Mouse (Mus musculus) CD4-positive helper T cell, adult 2 months (primary cell): ENCODE data around the gene Gm8773.

Source experiments
- DNase-seq: peaks from one replicate; pipeline ENCODE4 v3.0.0-alpha.2; 2012; ENCODE audit warnings: low read depth, missing footprints, low spot score

Gene Gm8773

GRCm38 (mm10) chr5:5573749-5574317, at the start of gene Gm8773:
Gene Gm8773, plus strand, starts transcription at chr5:5573799.
- no peak for DNase-seq

DNA sequence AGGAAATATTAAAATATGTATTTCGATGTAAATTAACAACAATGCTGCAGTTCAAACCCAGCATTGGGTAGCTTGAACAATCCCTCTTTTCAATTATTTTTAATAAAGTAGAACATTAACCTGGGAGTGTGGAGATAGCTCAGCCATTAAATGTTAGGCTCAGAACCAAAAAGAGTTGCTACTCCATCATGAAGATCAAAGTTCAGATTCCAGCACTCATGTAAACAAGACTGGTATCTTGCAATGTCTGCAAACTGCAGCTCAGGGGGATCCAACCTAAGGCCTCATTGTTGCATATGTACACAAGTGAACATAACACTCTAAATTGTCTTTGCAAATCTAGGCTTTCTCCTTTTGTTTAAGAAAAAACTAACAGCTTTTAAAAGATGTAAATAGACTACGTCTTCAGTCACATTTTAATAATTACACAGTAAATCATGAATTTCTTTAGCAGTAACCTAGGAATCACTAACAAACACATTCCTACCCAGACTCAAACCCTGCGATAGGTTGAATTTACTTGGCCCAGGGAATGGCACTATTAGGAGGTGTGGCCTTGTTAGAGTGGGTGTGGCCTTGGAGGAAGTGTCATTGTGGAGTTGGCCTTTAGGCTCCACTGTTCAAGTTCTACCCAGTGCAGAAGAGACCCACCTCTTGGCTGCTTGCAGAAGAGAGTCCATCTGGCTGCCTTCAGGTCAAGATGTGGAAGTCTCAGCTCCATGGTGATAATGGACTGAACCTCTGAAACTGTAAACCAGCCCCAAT, 39.8 kb upstream of the Gm8773 start:
- DNase-seq: no peak

DNA sequence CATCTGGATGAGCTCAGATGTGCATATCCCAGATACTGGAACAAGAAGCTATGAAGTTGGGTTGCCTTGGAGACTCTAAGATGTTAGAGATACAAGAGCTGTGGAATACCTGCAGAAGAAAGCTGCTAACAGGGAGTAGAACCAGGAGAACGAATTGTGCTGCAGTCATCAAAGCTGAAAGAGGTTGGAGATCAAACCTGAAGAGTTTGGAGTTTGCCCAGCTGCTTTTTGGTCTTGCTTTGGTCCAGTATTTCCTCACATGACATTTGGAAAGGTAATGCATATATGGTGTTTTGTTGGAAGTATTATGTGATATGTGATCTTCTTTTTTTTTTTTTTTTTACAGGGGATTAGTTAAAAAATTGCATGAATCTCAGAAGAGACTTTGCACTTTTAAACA, 37.5 kb upstream of the Gm8773 start:
- DNase-seq: no peak

DNA sequence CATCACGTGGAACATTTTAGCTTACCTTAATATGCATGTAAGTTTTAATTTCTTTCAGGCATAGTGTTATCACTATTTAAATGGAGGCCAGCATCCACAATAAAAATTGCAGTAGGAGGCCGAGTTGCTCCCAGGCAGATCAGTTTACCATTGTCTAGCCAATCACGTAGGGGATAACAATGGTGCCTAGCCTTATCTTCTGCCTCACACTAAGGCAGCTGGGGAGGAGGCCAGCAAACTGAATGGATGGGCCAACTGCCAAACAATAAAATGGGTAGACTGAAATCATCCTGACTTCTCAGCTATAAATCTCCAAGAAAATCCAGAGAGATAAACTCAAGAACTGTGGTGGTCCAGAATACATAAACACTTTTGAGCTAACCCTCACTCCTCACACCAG, 33.8 kb upstream of the Gm8773 start:
- no peak for DNase-seq

GRCm38 (mm10) chr5:5540385-5540784, 33.2 kb upstream of the Gm8773 start:
- DNase-seq: no peak

DNA sequence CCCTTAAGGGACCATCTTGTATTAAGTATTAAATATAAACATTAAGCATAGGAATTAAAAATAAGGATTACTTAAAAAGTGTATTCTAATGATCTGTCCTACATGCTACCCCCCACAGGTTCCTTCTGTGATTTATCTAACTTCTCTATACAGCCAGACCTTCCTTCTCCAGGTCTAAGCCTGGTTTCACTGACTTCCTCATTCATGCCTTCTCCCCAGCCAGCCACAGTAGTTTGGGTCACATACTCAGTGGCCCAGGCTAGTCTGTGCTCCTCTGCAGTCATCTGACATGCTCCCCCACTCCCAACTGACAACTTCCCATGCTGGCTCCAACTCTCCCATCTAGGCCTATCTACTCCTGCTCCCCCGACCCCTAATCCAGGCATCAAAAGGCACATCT, 22.5 kb upstream of the Gm8773 start:
- DNase-seq: no peak

GRCm38 (mm10) chr5:5559079-5559740, 14.4 kb upstream of the Gm8773 start, which contains the start of gene Gtpbp10:
Gene Gtpbp10, minus strand, starts transcription at chr5:5559538.
- DNase-seq: peak; percentile 92

DNA sequence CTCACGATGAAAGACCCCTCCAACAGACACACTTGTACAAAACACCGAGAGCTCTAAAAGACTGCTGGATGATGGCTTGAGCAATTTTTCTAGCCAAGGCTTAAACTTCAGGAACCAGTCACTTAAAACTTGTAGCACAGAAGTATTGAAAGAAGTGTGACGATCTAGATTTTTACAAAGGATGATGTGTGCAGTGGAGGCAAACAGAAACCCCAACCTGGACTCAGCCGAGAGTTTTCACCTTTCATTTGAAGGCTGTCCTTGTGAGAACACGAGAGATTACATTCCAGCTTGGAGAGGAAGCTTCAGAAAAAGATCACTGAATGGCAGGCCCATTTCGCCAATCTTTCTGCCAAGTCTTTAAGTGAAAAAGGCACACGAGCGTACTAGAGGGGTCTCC, 13.8 kb upstream of the Gm8773 start:
- DNase-seq: no peak

GRCm38 (mm10) chr5:5561041-5561706, 12.4 kb upstream of the Gm8773 start:
- DNase-seq: no peak

DNA sequence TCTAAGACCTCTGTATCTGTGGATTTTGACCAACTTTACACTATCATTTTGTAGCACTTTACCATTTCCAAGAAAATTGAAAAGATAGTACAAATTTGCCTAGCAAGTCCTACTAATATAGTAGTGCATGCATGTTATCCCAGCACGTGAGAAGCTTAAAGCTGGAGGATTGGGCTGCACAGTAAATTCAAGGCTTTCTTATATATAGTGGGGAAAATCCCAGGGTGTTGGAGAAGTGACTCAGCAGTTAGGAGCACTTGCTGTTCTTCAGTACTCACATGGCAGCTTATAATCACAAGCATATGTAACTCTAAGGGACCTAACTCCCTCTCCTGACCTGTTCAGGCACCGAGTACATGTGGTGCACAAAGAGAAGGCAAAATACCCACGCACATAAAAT, 11.2 kb upstream of the Gm8773 start:
- no peak for DNase-seq

DNA sequence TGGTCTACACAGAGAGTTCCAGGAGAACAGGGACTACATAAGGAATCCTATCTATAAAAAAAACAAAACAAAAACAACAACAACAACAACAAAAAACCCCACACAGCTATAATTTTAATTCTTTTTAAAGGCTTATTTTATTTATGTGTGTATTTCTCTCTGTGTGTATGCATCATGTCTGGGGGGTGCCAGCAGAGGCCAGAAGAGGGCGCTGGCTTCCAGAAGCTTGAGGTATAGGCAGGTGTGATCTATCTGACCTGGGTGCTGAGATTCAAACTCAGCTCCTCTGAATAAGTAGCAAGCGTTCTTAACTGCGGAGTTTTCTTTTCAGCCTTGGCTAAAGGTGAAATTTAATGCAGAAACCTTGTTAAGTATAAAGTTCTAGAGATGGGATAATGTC, 14.1 kb downstream of the Gm8773 start:
- no peak for DNase-seq

- no peak for DNase-seq
Observed at GRCm38 (mm10) chr5:5610540-5610939, 36.9 kb downstream of the Gm8773 start.

GRCm38 (mm10) chr5:5618329-5618728, 44.7 kb downstream of the Gm8773 start:
- DNase-seq: no peak

GRCm38 (mm10) chr5:5625491-5625890, 51.9 kb downstream of the Gm8773 start:
- DNase-seq: no peak
